Mouse (Mus musculus) myocyte (in vitro differentiated cells): Measurements from ENCODE around the gene Serpini1.

Experiments used
- MYOD1 ChIP-seq, 3 experiments: IDR thresholded peaks; one replicate each; pipeline ENCODE4 v1.6.1; 2011; ENCODE audit warnings: control low read depth in 2 of 3, low read depth in 2 of 3, mild to moderate bottlenecking in 2 of 3, moderate library complexity in 1 of 3; ENCODE audit not compliant: insufficient read length in 2 of 3, control insufficient read depth in 1 of 3
- POLR2A ChIP-seq: IDR thresholded peaks from one replicate; pipeline ENCODE4 v1.6.1; 2011; ENCODE audit warnings: low read depth, mild to moderate bottlenecking, control low read depth, moderate library complexity; ENCODE audit not compliant: insufficient read length

GRCm38 (mm10) chr3:75531074-75531473 is 26.3 kb upstream of the Serpini1 start:
- TF ChIP-seq MYOD1 (IDR thresholded peaks at IDR 0.05; ENCODE audit: control insufficient read depth in 1 of 3, insufficient read length in 2 of 3, low read depth in 2 of 3), result no peak
- no peak for TF ChIP-seq POLR2A
